Mouse (Mus musculus) forebrain, embryonic 16.5 days (tissue): ENCODE data around the gene Cdk4. TPM values are rescaled to one million over a fixed set of nuclear protein-coding genes. Genes with fewer than 3 reads are reported as not detected.

ENCODE experiments used
- ATAC-seq: fragments of 200-750 bp; cut with Nextera tagmentation; 2 replicates; pipeline ENCODE4 v1.8.0; 2017; ENCODE audit warnings: mild to moderate bottlenecking, moderate library complexity
- H3K27ac ChIP-seq: fragments of 300-500 bp; sonication (generic); 2 replicates; pipeline ENCODE4 v1.5.1; 2014; ENCODE audit warnings: low read length, control low read depth
- H3K27me3 ChIP-seq: fragments of 300-500 bp; sonication (generic); replicated peaks from 2 replicates; pipeline ENCODE4 v1.6.1; 2014; ENCODE audit warnings: low read length; ENCODE audit not compliant: control insufficient read depth, insufficient read depth
- H3K36me3 ChIP-seq: fragments of 300-500 bp; sonication (generic); 2 replicates; pipeline ENCODE4 v1.6.1; 2014; ENCODE audit not compliant: control insufficient read depth, insufficient read depth
- H3K4me1 ChIP-seq: fragments of 300-500 bp; sonication (generic); replicated peaks from 2 replicates; pipeline ENCODE4 v1.6.1; 2014; ENCODE audit warnings: low read length; ENCODE audit not compliant: control insufficient read depth, insufficient read depth
- H3K4me2 ChIP-seq: fragments of 300-500 bp; sonication (generic); 2 replicates; pipeline ENCODE4 v1.6.1; 2014; ENCODE audit warnings: mild to moderate bottlenecking, low read length, control low read depth
- H3K4me3 ChIP-seq: fragments of 300-500 bp; sonication (generic); replicated peaks from 2 replicates; pipeline ENCODE4 v1.5.1; 2014; ENCODE audit warnings: mild to moderate bottlenecking, low read length, control low read depth
- H3K9ac ChIP-seq: fragments of 300-500 bp; sonication (generic); replicated peaks from 2 replicates; pipeline ENCODE4 v1.6.1; 2014; ENCODE audit warnings: low read depth, low read length, control low read depth
- H3K9me3 ChIP-seq: fragments of 300-500 bp; sonication (generic); 2 replicates; pipeline ENCODE4 v1.6.1; 2016; ENCODE audit warnings: low read length; ENCODE audit not compliant: control insufficient read depth
- WGBS: fragments of 180-500 bp; shearing (Covaris S2); extraction: QIAGEN DNeasy Blood & Tissue Kit; methylation state at CpG from one replicate; pipeline ENCODE4 v1.1.7; 2014; 5-methylcytosine and 5-hydroxymethylcytosine counted together
- polyA plus RNA-seq: library from polyadenylated mRNA; unstranded; fragments of >200 nt; fragmentation: Nextera tagmentation; extraction: Ambion mirVana; gene quantifications from 2 replicates; pipeline ENCODE4 v1.2.1, GENCODE M21; 2015

The Cdk4 gene
- 1,494 and 1,664 TPM in 2 replicates for polyA plus RNA-seq

DNA sequence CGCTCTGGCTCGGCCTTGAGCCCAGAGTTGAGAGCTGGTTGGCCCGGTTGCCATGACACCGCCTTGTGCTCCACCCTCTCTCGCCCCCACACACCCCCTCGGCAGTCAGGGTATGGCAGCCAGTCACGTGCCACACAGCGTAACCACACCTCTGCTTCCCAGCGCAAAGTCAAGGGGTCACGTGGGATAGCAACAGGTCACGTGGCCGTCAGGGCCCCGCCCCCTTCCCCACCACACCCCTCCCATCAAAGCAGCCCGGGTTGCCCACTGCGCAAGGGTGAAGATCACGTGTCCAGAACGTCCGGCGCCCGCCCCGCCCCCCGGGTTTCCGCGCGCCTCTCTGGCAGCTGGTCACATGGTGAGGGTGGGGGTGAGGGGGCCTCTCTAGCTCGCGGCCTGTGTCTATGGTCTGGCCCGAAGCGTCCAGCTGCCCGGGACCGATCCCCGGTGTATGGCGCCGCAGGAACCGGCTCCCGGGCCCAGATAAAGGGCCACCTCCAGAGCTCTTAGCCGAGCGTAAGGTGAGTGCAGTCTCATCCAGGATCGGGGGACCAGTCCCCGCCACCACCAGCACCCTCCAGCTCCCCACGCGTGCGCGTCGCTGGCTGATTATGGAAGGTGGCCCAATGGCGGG lies at the start of gene Cdk4:
Gene Cdk4, plus strand, starts transcription at position 296 of the 634 bp plus-strand sequence.
- peak; percentile 86 for ATAC-seq
- Histone ChIP-seq H3K4me2 (peak within 1 kb of the TSS; percentile 87), H3K4me1 (peaks cover 39% of the 10 kb centered on the region), H3K27ac (peak within 1 kb of the TSS; percentile 91), H3K9ac (peak within 1 kb of the TSS; percentile 94), H3K27me3 (no peaks in the 10 kb centered on the region), H3K4me3 (peak within 1 kb of the TSS; percentile 85), H3K36me3 (peaks cover 33% of the 10 kb centered on the region), H3K9me3 (no peaks in the 10 kb centered on the region)
- WGBS, result 0% methylated on average over 45 of the region's 46 CpGs

- 64% methylated on average over 5 of the region's 5 CpGs for WGBS
- H3K9me3 ChIP-seq, result no peaks in the 10 kb centered on the region
- no peak overlapping the region for H3K4me3 ChIP-seq
- H3K27ac ChIP-seq, result no peak overlapping the region
- no peak for ATAC-seq
- no peak overlapping the region for H3K9ac ChIP-seq
- H3K27me3 ChIP-seq, result no peaks in the 10 kb centered on the region
- H3K4me2 ChIP-seq, result no peak overlapping the region
- no peaks in the 10 kb centered on the region for H3K36me3 ChIP-seq
- no peaks in the 10 kb centered on the region for H3K4me1 ChIP-seq
These were observed 46.8 kb upstream of the Cdk4 start for GRCm38 (mm10) chr10:127016488-127016887.

DNA sequence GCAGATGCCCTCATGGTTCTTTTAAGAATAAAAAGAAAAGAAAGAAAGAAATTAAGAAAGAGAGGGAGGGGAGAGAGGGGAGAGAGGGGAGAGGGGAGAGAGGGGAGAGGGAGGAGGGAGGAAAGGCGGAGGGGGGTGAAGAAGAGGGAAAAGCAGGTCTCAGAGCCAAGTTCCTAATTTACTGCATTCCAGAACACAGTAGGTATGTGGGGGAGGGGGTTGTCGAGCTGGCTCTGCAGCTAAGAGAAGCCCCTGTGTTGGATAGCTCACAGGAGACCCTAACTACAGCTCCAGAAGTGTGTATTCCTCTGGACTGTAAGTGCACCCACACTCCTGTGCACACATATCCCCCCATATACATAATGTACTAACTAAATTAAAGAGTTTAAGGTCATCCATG lies 46.3 kb upstream of the Cdk4 start:
- Histone ChIP-seq H3K4me3 (no peak overlapping the region), H3K36me3 (no peaks in the 10 kb centered on the region; the same call in 1 of the 2 replicates), H3K27me3 (no peaks in the 10 kb centered on the region), H3K4me1 (no peaks in the 10 kb centered on the region), H3K9me3 (no peaks in the 10 kb centered on the region), H3K4me2 (no peak overlapping the region), H3K27ac (no peak overlapping the region), H3K9ac (no peak overlapping the region)
- no peak for ATAC-seq
- 19% methylated on average over 2 of the region's 2 CpGs for WGBS

- no peak for ATAC-seq
- no peaks in the 10 kb centered on the region for H3K4me1 ChIP-seq
These were observed 44.9 kb upstream of the Cdk4 start for GRCm38 (mm10) chr10:127018422-127018821.

DNA sequence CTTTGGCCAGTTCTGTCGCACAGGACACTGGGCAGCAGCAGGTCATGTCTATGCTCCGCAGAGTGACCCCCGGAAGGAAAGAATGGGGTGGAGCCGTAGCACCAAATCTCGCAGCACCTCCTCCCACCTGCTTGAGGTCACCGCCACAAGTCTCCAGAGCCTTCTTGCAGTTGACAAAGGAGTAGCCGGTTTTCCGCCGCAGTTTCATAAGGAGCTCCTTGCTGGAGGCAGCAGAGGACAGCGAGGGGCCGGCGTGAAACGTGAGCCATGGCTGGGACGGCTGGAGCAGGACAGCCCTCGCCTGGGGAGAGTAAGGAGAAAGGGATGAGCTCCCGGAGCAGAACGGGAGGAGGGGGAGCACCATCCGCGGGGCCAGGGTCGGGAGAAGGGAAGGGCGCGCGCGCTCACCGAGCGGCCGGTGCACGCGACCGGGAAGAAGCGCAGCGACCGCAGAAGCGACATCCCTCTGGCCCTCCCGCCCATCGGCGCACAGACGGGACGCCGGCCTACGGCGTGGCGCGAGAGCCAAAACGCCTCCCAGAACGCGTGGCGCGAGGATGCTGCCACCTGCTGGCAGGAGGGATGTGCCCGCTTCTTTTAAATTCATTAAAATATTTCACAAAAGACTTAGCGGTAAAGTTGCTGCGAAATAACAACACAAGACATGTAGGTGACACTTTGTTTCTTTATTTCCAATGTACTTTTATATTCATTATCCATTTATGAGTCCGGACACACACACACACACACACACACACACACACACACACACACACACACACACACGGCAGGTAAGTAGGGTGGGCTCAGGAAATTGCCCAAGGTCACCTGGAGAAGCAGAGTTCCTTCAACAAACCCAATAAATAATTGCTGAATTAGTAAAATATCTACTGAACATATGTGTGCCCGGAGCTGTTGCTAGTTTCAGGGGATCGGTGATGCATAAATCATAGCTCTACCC lies 32.7 kb upstream of the Cdk4 start, which contains the start of gene Tsfm:
Gene Tsfm, minus strand, starts transcription at position 505 of the 961 bp plus-strand sequence.
- peak; percentile 90 for ATAC-seq
- WGBS, result 6% methylated on average over 53 of the region's 56 CpGs
- H3K9ac ChIP-seq, result peak within 1 kb of the TSS; percentile 81

More at GRCm38 (mm10) chr10:127018422-127018821, 44.9 kb upstream of the Cdk4 start:
- no peak overlapping the region for H3K27ac ChIP-seq
- no peaks in the 10 kb centered on the region; the same call in 1 of the 2 replicates for H3K36me3 ChIP-seq
- 58% methylated on average over 16 of the region's 16 CpGs for WGBS
- no peak overlapping the region for H3K9ac ChIP-seq
- H3K9me3 ChIP-seq, result no peaks in the 10 kb centered on the region
- no peak overlapping the region for H3K4me2 ChIP-seq
- H3K27me3 ChIP-seq, result no peaks in the 10 kb centered on the region
- H3K4me3 ChIP-seq, result no peak overlapping the region

GRCm38 (mm10) chr10:127033301-127033741 lies 30.0 kb upstream of the Cdk4 start:
- Histone ChIP-seq H3K9ac (no peak overlapping the region), H3K27me3 (no peaks in the 10 kb centered on the region), H3K27ac (no peak overlapping the region), H3K36me3 (no peaks in the 10 kb centered on the region), H3K4me1 (peaks cover 6% of the 10 kb centered on the region), H3K4me3 (no peak overlapping the region), H3K4me2 (no peak overlapping the region), H3K9me3 (no peaks in the 10 kb centered on the region)
- no peak for ATAC-seq
- 79% methylated on average over 8 of the region's 8 CpGs for WGBS

More for the DNA sequence above, 32.7 kb upstream of the Cdk4 start, which contains the start of gene Tsfm:
- peak within 1 kb of the TSS; percentile 44 for H3K27ac ChIP-seq
- peaks cover 14% of the 10 kb centered on the region for H3K36me3 ChIP-seq
- H3K4me3 ChIP-seq, result peak within 1 kb of the TSS; percentile 82
- no peaks in the 10 kb centered on the region for H3K9me3 ChIP-seq
- peaks cover 6% of the 10 kb centered on the region for H3K4me1 ChIP-seq
- no peaks in the 10 kb centered on the region for H3K27me3 ChIP-seq
- peak within 1 kb of the TSS; percentile 86 for H3K4me2 ChIP-seq

- H3K4me1 ChIP-seq, result peaks cover 4% of the 10 kb centered on the region
- 80% methylated on average over 12 of the region's 12 CpGs for WGBS
- ATAC-seq, result no peak
These were observed 27.1 kb upstream of the Cdk4 start for GRCm38 (mm10) chr10:127036273-127036672.

DNA sequence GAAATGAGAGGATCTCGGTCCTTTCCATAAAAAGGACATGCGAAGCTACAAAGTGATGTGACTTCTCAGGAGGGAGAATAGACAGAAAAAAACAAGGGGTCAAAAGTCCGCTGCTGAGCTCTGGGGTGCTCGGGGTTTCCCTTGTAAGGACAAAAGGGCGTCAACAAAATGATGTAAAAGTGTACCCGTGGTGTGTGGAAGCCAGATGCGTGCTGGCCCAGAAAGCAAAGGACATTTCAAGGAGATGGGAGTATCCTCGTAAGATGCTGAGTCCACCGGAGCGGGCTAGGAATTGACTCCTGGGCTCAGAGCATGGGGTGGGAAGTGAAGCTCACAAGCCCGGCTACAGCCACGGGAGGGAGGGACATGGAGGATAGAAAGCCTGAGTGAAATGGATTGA lies 25.7 kb upstream of the Cdk4 start:
- peaks cover 10% of the 10 kb centered on the region for H3K4me1 ChIP-seq
- H3K27ac ChIP-seq, result no peak overlapping the region
- 0 out of 2 replicates have a peak, but pooled peaks cover 2% of the 10 kb centered on the region for H3K27me3 ChIP-seq
- 77% methylated on average over 12 of the region's 12 CpGs for WGBS
- H3K9ac ChIP-seq, result no peak overlapping the region
- ATAC-seq, result no peak
- H3K36me3 ChIP-seq, result no peaks in the 10 kb centered on the region
- no peak overlapping the region for H3K4me2 ChIP-seq
- no peaks in the 10 kb centered on the region for H3K9me3 ChIP-seq
- H3K4me3 ChIP-seq, result no peak overlapping the region

More at GRCm38 (mm10) chr10:127036273-127036672, 27.1 kb upstream of the Cdk4 start:
- H3K4me3 ChIP-seq, result no peak overlapping the region
- no peak overlapping the region for H3K9ac ChIP-seq
- H3K9me3 ChIP-seq, result no peaks in the 10 kb centered on the region
- H3K27ac ChIP-seq, result no peak overlapping the region
- no peak overlapping the region for H3K4me2 ChIP-seq
- 0 out of 2 replicates have a peak, but pooled peaks cover 2% of the 10 kb centered on the region for H3K27me3 ChIP-seq
- H3K36me3 ChIP-seq, result no peaks in the 10 kb centered on the region
